Mouse (Mus musculus): ENCODE results near the gene Kctd4. TPM values are rescaled to one million over a fixed set of nuclear protein-coding genes. Genes with fewer than 3 reads are reported as not detected.
"Not testable (repeated sequence)": the region's sequence is repeated elsewhere in the genome, so short reads cannot be mapped to it uniquely, and the experiment has no call there.

The Kctd4 gene
- 0.52 and 0.88 TPM in 2 replicates for polyA plus RNA-seq (2016; fragmentation: Nextera tagmentation; extraction: Ambion mirVana)

DNA sequence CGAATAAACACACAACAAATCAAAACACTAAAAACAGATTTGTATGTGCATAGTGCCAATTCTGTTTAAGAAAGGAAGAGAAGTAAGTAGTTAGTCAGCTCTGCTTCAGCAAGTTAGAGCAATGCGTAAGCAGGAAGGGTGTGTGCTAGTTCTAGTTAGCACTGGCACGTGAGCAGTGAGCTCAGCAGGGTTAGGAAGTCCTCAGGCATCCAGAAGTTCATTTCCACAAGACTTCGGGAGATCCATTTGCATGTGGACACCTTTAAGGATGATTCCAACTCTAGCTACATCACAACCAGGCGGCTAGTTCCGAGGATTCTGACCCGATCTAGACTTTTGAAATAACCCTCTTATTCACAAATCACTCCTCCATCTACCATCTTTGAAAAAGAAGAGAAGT lies at the start of gene Kctd4:
Kctd4 (plus strand) TSS at position 244 of the 400 bp plus-strand sequence.
- Histone ChIP-seq H3K36me3 (replicated peaks) (no peaks in the 10 kb centered on the region), H3K9me3 (no peaks in the 10 kb centered on the region), H3K4me3 (no peak within 1 kb of the TSS), H3K4me1 (no peaks in the 10 kb centered on the region), H3K27ac (no peak within 1 kb of the TSS), H3K27me3 (ENCODE audit: poor library complexity, severe bottlenecking) (no peaks in the 10 kb centered on the region)
- WGBS, result 91% methylated on average over 7 of the region's 7 CpGs
- no peak for DNase-seq (ENCODE audit: extremely low spot score, low spot score)

GRCm38 (mm10) chr14:75906931-75907330 lies 47.9 kb upstream of the Kctd4 start:
- Histone ChIP-seq H3K9me3 (no peaks in the 10 kb centered on the region), H3K27me3 (ENCODE audit: poor library complexity, severe bottlenecking) (no peaks in the 10 kb centered on the region), H3K36me3 (replicated peaks) (peaks cover 42% of the 10 kb centered on the region), H3K27ac (no peak overlapping the region), H3K4me3 (no peak overlapping the region), H3K4me1 (no peaks in the 10 kb centered on the region)
- DNase-seq (ENCODE audit: extremely low spot score, low spot score), result no peak
- WGBS, result 95% methylated on average over 8 of the region's 8 CpGs

DNA sequence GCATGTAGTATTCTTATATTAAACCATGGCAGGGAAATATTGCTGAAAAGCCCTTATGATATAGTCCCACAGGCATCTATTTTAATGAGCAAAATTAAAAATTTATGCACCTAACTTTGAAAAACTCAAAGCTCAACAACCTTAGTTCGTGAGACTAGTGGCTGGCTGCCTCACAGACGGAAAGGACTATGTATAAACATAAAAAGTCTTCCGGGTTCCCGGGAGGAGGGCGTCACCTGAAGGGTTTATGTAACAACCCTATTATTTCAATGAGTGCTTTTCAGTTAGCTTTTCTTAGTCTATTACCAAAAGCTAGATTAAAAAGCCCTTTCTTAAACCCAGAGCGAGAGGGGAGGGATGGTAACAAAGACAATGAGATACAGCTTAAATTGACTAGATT lies 42.8 kb upstream of the Kctd4 start:
- no peaks in the 10 kb centered on the region for H3K4me1 ChIP-seq
- no peaks in the 10 kb centered on the region for H3K9me3 ChIP-seq
- H3K36me3 ChIP-seq (replicated peaks), result peaks cover 12% of the 10 kb centered on the region
- no peaks in the 10 kb centered on the region for H3K27me3 ChIP-seq (ENCODE audit: poor library complexity, severe bottlenecking)
- H3K4me3 ChIP-seq, result no peak overlapping the region
- H3K27ac ChIP-seq, result no peak overlapping the region
- whole genome bisulfite sequencing, result 87% methylated on average over 6 of the region's 6 CpGs
- no peak for DNase-seq (ENCODE audit: extremely low spot score, low spot score)

DNA sequence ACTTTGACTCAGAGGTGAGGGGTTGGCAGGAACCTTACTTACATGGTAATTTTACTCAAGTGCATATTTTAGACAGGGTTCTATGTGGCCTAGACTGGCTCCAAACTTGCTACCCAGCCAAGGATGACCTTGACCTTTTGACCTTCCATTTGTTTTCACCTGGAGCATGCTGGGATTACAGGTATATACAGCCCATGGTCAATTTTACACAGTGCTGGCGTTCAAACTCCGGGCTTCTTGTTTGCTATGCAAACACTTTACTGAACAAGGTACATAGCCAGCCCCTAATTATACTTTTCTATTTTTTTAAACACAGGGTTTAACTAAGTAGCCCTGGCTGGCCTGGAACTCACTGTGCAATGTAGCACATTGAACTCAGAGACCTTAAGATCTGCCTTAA lies 42.1 kb upstream of the Kctd4 start:
- no peak overlapping the region for H3K27ac ChIP-seq
- no peaks in the 10 kb centered on the region for H3K4me1 ChIP-seq
- no peak overlapping the region for H3K4me3 ChIP-seq
- DNase-seq (ENCODE audit: extremely low spot score, low spot score), result no peak
- no peaks in the 10 kb centered on the region for H3K9me3 ChIP-seq
- H3K27me3 ChIP-seq (ENCODE audit: poor library complexity, severe bottlenecking), result no peaks in the 10 kb centered on the region
- H3K36me3 ChIP-seq (replicated peaks), result peaks cover 13% of the 10 kb centered on the region
- 94% methylated on average over 2 of the region's 2 CpGs for WGBS

- H3K27me3 ChIP-seq (ENCODE audit: poor library complexity, severe bottlenecking), result no peaks in the 10 kb centered on the region
- peaks cover 9% of the 10 kb centered on the region for H3K4me1 ChIP-seq
- no peak overlapping the region for H3K4me3 ChIP-seq
- H3K36me3 ChIP-seq (replicated peaks), result no peaks in the 10 kb centered on the region
- no peaks in the 10 kb centered on the region for H3K9me3 ChIP-seq
- DNase-seq (ENCODE audit: extremely low spot score, low spot score), result no peak
- WGBS, result 91% methylated on average over 1 of the region's 1 CpGs
- no peak overlapping the region for H3K27ac ChIP-seq
Observed at GRCm38 (mm10) chr14:75923314-75924052, 31.3 kb upstream of the Kctd4 start.

GRCm38 (mm10) chr14:75929713-75930112 lies 25.1 kb upstream of the Kctd4 start:
- not testable (repeated sequence) for H3K27ac ChIP-seq; H3K36me3 ChIP-seq (replicated peaks); DNase-seq (ENCODE audit: extremely low spot score, low spot score); H3K27me3 ChIP-seq (ENCODE audit: poor library complexity, severe bottlenecking); H3K4me1 ChIP-seq; H3K9me3 ChIP-seq; H3K4me3 ChIP-seq
- 93% methylated on average over 8 of the region's 8 CpGs for WGBS

GRCm38 (mm10) chr14:75931266-75931665 lies 23.5 kb upstream of the Kctd4 start:
- peaks cover 9% of the 10 kb centered on the region for H3K4me1 ChIP-seq
- no peak for DNase-seq (ENCODE audit: extremely low spot score, low spot score)
- peaks cover 2% of the 10 kb centered on the region for H3K36me3 ChIP-seq (replicated peaks)
- WGBS, result 95% methylated on average over 23 of the region's 23 CpGs
- no peaks in the 10 kb centered on the region for H3K27me3 ChIP-seq (ENCODE audit: poor library complexity, severe bottlenecking)
- no peak overlapping the region for H3K4me3 ChIP-seq
- no peaks in the 10 kb centered on the region for H3K9me3 ChIP-seq
- H3K27ac ChIP-seq, result no peak overlapping the region

DNA sequence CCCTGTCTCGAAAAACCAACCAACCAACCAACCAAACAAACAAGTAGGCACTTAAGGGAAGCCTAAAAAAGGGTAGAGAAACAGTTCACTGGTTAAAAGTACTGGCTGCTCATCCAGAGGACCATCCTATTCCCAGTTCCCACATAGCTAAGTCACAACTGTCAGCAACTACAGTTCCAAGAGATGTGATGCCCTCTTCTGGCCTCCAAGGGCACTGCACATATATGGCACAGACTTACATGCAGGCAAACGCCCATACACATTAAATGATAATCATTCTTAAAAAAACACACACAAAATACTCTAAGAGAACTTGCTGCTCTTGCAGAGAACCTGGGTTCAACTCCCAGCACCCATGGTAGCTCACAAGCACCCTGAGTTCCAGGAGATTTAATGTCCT lies 20.4 kb upstream of the Kctd4 start:
- no peaks in the 10 kb centered on the region for H3K4me1 ChIP-seq
- 86% methylated on average over 2 of the region's 2 CpGs for WGBS
- H3K4me3 ChIP-seq, result no peak overlapping the region
- no peaks in the 10 kb centered on the region for H3K9me3 ChIP-seq
- H3K36me3 ChIP-seq (replicated peaks), result peaks cover 2% of the 10 kb centered on the region
- H3K27me3 ChIP-seq (ENCODE audit: poor library complexity, severe bottlenecking), result no peaks in the 10 kb centered on the region
- no peak for DNase-seq (ENCODE audit: extremely low spot score, low spot score)
- H3K27ac ChIP-seq, result no peak overlapping the region

- H3K36me3 ChIP-seq (replicated peaks), result no peaks in the 10 kb centered on the region; the same call in 1 of the 2 replicates
- H3K27me3 ChIP-seq (ENCODE audit: poor library complexity, severe bottlenecking), result no peaks in the 10 kb centered on the region
- no peak overlapping the region for H3K27ac ChIP-seq
- H3K4me3 ChIP-seq, result no peak overlapping the region
- no peak for DNase-seq (ENCODE audit: extremely low spot score, low spot score)
- no peaks in the 10 kb centered on the region for H3K4me1 ChIP-seq
- no peaks in the 10 kb centered on the region for H3K9me3 ChIP-seq
- 81% methylated on average over 1 of the region's 1 CpGs for WGBS
Observed at GRCm38 (mm10) chr14:75937714-75938113, 17.1 kb upstream of the Kctd4 start.

DNA sequence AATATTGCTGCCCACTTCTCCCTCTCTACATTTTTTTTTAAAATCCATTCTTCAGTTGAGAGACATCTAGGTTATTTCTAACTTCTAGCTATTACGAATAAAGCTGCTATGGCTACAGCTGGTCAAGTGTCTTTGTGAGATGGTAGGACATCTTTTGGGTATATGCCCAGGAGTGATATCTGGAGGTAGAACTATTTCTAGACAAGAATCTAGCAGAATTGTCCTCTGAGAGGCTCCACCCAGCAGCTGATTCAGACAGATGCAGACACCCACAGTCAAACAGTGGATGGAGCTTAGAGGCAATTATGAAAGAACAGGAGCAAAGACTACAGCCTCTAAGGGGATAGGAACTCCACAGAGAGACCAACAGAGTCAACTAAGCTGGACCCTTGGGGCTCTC lies 13.3 kb upstream of the Kctd4 start:
- no peaks in the 10 kb centered on the region; the same call in 1 of the 2 replicates for H3K36me3 ChIP-seq (replicated peaks)
- WGBS, result 94% methylated on average over 1 of the region's 1 CpGs
- DNase-seq (ENCODE audit: extremely low spot score, low spot score), result no peak

DNA sequence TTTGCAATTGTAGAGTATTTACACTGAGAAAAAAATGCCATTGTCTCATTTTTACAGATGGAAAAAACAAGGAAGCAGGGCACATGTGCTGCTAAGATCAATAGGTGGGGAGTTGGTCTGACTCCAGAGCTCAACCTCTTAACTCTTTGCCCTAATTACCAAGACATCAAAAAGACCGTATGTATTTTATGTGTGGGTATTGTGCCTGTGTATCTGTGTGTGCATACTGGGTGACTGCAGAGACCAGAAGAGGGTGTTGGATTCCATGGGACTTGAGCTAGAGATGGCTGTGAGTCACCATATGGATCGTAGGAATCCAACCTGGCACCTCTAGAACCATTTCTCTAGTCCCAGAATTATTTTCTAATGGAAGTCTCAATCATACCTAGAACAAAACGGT lies 12.4 kb upstream of the Kctd4 start:
- Histone ChIP-seq H3K4me1 (no peaks in the 10 kb centered on the region), H3K36me3 (replicated peaks) (no peaks in the 10 kb centered on the region; the same call in 1 of the 2 replicates), H3K9me3 (no peaks in the 10 kb centered on the region), H3K27me3 (ENCODE audit: poor library complexity, severe bottlenecking) (no peaks in the 10 kb centered on the region), H3K4me3 (no peak overlapping the region), H3K27ac (no peak overlapping the region)
- no peak for DNase-seq (ENCODE audit: extremely low spot score, low spot score)
- 91% methylated on average over 3 of the region's 3 CpGs for WGBS

More for the DNA sequence above, 13.3 kb upstream of the Kctd4 start:
- H3K4me3 ChIP-seq, result no peak overlapping the region
- no peaks in the 10 kb centered on the region for H3K4me1 ChIP-seq
- no peaks in the 10 kb centered on the region for H3K27me3 ChIP-seq (ENCODE audit: poor library complexity, severe bottlenecking)
- H3K27ac ChIP-seq, result no peak overlapping the region
- no peaks in the 10 kb centered on the region for H3K9me3 ChIP-seq

DNA sequence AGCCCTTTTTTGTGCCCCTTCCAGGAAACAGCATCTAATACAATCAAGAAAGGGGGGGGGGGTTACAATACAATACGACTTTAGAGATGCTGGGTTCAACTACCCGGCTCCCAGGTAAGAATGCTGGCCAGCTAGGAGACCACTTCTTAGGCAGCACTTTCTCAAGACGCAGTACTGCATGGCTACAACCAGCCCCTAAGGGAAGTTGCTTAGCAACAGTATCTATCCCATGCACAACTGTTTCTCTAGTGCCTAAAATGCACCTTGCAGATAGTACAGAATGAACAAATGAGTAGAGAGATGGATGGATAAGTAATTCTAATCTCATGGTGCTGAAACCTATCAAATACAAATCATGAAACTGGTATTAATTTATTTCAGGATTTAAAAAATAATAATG lies 7.1 kb upstream of the Kctd4 start:
- WGBS, result 75% methylated on average over 3 of the region's 3 CpGs
- H3K9me3 ChIP-seq, result no peaks in the 10 kb centered on the region
- no peak overlapping the region for H3K27ac ChIP-seq
- H3K27me3 ChIP-seq (ENCODE audit: poor library complexity, severe bottlenecking), result no peaks in the 10 kb centered on the region
- H3K4me1 ChIP-seq, result 0 out of 2 replicates have a peak, but pooled peaks cover 3% of the 10 kb centered on the region
- no peak overlapping the region for H3K4me3 ChIP-seq
- H3K36me3 ChIP-seq (replicated peaks), result peaks cover 10% of the 10 kb centered on the region; the same call in 1 of the 2 replicates
- no peak for DNase-seq (ENCODE audit: extremely low spot score, low spot score)

GRCm38 (mm10) chr14:75953011-75953410 lies 1.8 kb upstream of the Kctd4 start:
- 70% methylated on average over 2 of the region's 2 CpGs for WGBS
- Histone ChIP-seq H3K4me1 (no peaks in the 10 kb centered on the region), H3K27me3 (ENCODE audit: poor library complexity, severe bottlenecking) (no peaks in the 10 kb centered on the region), H3K27ac (no peak overlapping the region), H3K9me3 (no peaks in the 10 kb centered on the region), H3K36me3 (replicated peaks) (peaks cover 10% of the 10 kb centered on the region; the same call in 1 of the 2 replicates), H3K4me3 (no peak overlapping the region)
- DNase-seq (ENCODE audit: extremely low spot score, low spot score), result no peak

Data from forebrain, embryonic 10.5 days (tissue).